Mouse (Mus musculus): ENCODE measurements around the gene Arl4d. TPM values are rescaled to one million over a fixed set of nuclear protein-coding genes. Genes with fewer than 3 reads are reported as not detected.
"Not testable (repeated sequence)": the region's sequence is repeated elsewhere in the genome, so short reads cannot be mapped to it uniquely, and the experiment has no call there.

Arl4d gene
- polyA plus RNA-seq, 1 experiment from 2014 or later = 3.0 TPM

GRCm38 (mm10) chr11:101645411-101646282 is 19.7 kb upstream of the Arl4d start:
- peak; percentile 80 for DNase-seq (ENCODE audit: low spot score)

GRCm38 (mm10) chr11:101646283-101646794 is 19.0 kb upstream of the Arl4d start:
- DNase-seq (ENCODE audit: low spot score) = not testable (repeated sequence)

- not testable (repeated sequence) for DNase-seq (ENCODE audit: low spot score)
Measured at GRCm38 (mm10) chr11:101647093-101647492, 18.2 kb upstream of the Arl4d start.

GRCm38 (mm10) chr11:101656356-101656755 is 9.0 kb upstream of the Arl4d start:
- no peak for DNase-seq (ENCODE audit: low spot score)

- DNase-seq (ENCODE audit: low spot score) = no peak
Measured at GRCm38 (mm10) chr11:101657528-101657885, 7.8 kb upstream of the Arl4d start.

GRCm38 (mm10) chr11:101657886-101658750 is 7.2 kb upstream of the Arl4d start:
- DNase-seq (ENCODE audit: low spot score) = peak; percentile 91

- peak; percentile 85 for DNase-seq (ENCODE audit: low spot score)
Measured at GRCm38 (mm10) chr11:101658751-101659558, 6.4 kb upstream of the Arl4d start.

GRCm38 (mm10) chr11:101661191-101661590 is 4.2 kb upstream of the Arl4d start:
- no peak for DNase-seq (ENCODE audit: low spot score)

GRCm38 (mm10) chr11:101661786-101662185 is 3.6 kb upstream of the Arl4d start:
- DNase-seq (ENCODE audit: low spot score) = no peak

GRCm38 (mm10) chr11:101663229-101664027 is 1.9 kb upstream of the Arl4d start:
- no peak for DNase-seq (ENCODE audit: low spot score)

- DNase-seq (ENCODE audit: low spot score) = no peak
Measured at GRCm38 (mm10) chr11:101665636-101665992, 273 bp downstream of the Arl4d start.

GRCm38 (mm10) chr11:101666626-101667345 is 1.4 kb downstream of the Arl4d start:
- no peak for DNase-seq (ENCODE audit: low spot score)

GRCm38 (mm10) chr11:101667871-101668532 is 2.7 kb downstream of the Arl4d start:
- DNase-seq (ENCODE audit: low spot score) = no peak

- no peak for DNase-seq (ENCODE audit: low spot score)
Measured at GRCm38 (mm10) chr11:101668546-101669261, 3.4 kb downstream of the Arl4d start.

GRCm38 (mm10) chr11:101670334-101670733 is 5.0 kb downstream of the Arl4d start:
- DNase-seq (ENCODE audit: low spot score) = no peak

- no peak for DNase-seq (ENCODE audit: low spot score)
Measured at GRCm38 (mm10) chr11:101671255-101671654, 5.9 kb downstream of the Arl4d start.

GRCm38 (mm10) chr11:101673010-101673642 is 7.8 kb downstream of the Arl4d start:
- no peak for DNase-seq (ENCODE audit: low spot score)

GRCm38 (mm10) chr11:101674106-101674505 is 8.8 kb downstream of the Arl4d start:
- no peak for DNase-seq (ENCODE audit: low spot score)
